Mouse (Mus musculus) heart, embryonic 16.5 days (tissue): ENCODE measurements at regions not wholly inside any gene's neighbourhood (a gene's known extent, or its start where the extent isn't known, plus 50 kb on each side); places are given as distances from the start of the nearest gene placed in this dataset.
"Not testable (repeated sequence)": the region's sequence is repeated elsewhere in the genome, so short reads cannot be mapped to it uniquely, and the experiment has no call there.

Source experiments
- ATAC-seq: fragments of 200-750 bp; cut with Nextera tagmentation; replicated peaks from 2 replicates; pipeline ENCODE4 v1.8.0; 2017; ENCODE audit warnings: moderate number of reproducible peaks; ENCODE audit not compliant: insufficient read depth, low FRiP score; ENCODE audit errors: extremely low read depth
- H3K27ac ChIP-seq: fragments of 300-500 bp; sonication (generic); 2 replicates; pipeline ENCODE4 v1.5.1; 2014; ENCODE audit warnings: mild to moderate bottlenecking, low read length, control low read depth, moderate library complexity
- H3K27me3 ChIP-seq: fragments of 300-500 bp; sonication (generic); 2 replicates; pipeline ENCODE4 v1.6.1; 2014; ENCODE audit warnings: low read length, mixed read lengths; ENCODE audit not compliant: control insufficient read depth, insufficient read depth
- H3K36me3 ChIP-seq: fragments of 300-500 bp; sonication (generic); 2 replicates; pipeline ENCODE4 v1.6.1; 2014; ENCODE audit not compliant: control insufficient read depth, insufficient read depth
- H3K4me1 ChIP-seq: fragments of 300-500 bp; sonication (generic); 2 replicates; pipeline ENCODE4 v1.6.1; 2014; ENCODE audit warnings: low read length, mixed read lengths; ENCODE audit not compliant: control insufficient read depth, insufficient read depth
- H3K4me2 ChIP-seq: fragments of 300-500 bp; sonication (generic); 2 replicates; pipeline ENCODE4 v1.6.1; 2014; ENCODE audit warnings: low read depth, mild to moderate bottlenecking, control low read depth, low read length
- H3K4me3 ChIP-seq: fragments of 300-500 bp; sonication (generic); 2 replicates; pipeline ENCODE4 v1.5.1; 2014; ENCODE audit warnings: mild to moderate bottlenecking, control low read depth, low read length
- H3K9ac ChIP-seq: fragments of 300-500 bp; sonication (generic); 2 replicates; pipeline ENCODE4 v1.6.1; 2014; ENCODE audit warnings: low read length, control low read depth
- H3K9me3 ChIP-seq: fragments of 300-500 bp; sonication (generic); replicated peaks from 2 replicates; pipeline ENCODE4 v1.6.1; 2016; ENCODE audit warnings: low read length; ENCODE audit not compliant: control insufficient read depth
- WGBS: fragments of 180-500 bp; shearing (Covaris S2); extraction: QIAGEN DNeasy Blood & Tissue Kit; methylation state at CpG from one replicate; pipeline ENCODE4 v1.1.7; 2014; 5-methylcytosine and 5-hydroxymethylcytosine counted together

DNA sequence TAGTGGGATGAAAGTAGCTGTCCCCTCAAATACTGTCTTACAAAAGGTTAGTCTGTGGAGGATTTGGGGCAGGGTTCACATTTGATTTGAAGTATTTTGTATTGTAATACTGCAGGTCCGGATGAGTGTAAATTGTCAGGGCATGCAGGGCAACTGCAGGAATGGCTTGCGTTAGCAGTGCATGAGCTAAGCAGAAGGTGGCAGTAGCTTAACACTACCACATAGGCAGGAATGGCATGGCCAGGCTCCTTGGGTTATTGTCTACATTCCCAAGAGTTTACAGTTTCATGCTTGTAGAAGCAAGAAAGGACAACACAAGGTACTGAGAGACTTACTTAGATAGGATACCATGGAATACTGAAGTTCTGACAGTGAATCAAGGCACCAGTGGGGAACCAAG lies 611.3 kb downstream of the Hdgfl1 start:
- no peaks in the 10 kb centered on the region for H3K36me3 ChIP-seq
- H3K27ac ChIP-seq, result no peak overlapping the region
- WGBS, result 86% methylated on average over 2 of the region's 2 CpGs
- no peak overlapping the region for H3K4me3 ChIP-seq
- H3K9me3 ChIP-seq, result no peaks in the 10 kb centered on the region
- no peaks in the 10 kb centered on the region for H3K27me3 ChIP-seq
- no peak for ATAC-seq
- no peak overlapping the region for H3K4me2 ChIP-seq
- peaks cover 10% of the 10 kb centered on the region for H3K4me1 ChIP-seq
- H3K9ac ChIP-seq, result no peak overlapping the region

DNA sequence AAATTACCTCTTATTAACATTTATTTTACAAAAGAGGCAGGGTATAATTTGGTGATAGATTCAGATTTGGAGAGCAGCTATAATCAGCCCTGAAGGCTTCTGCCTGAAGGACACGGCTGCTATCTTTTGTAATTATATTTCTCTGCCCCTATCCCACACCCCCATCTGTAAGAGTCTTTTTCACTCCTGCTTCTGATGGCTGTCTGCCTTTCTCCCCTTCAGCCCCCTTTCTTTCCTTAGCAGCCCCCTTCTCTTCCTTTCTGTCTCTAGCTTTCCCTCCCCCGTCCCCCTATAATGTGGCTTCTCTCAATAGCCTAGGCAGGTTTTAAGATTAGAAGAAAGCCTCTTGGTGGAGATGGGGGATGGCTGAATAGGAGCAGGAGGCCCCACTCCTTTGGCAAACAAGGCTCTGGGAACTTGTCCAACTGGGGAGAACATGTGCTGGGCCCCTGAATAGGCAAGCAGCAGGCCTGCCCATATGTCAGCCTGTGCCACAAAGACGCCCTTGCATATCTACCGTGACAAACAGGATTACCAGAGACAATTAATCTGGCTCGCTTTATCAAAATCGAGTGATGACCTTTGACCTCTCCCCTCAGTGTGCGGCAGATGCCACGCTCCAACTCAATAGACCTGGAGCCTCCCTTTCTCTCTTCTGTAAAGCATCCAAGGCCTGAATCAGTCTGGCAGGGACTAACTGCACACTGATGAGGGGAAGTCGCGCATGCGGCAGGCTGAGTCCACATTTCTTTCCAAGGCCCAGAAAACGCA lies 615.1 kb downstream of the Hdgfl1 start:
- no peak overlapping the region for H3K4me2 ChIP-seq
- no peak overlapping the region for H3K4me3 ChIP-seq
- H3K9ac ChIP-seq, result no peak overlapping the region; the same call in 1 of the 2 replicates
- peak; percentile 87 for ATAC-seq
- H3K4me1 ChIP-seq, result peaks cover 16% of the 10 kb centered on the region
- H3K27ac ChIP-seq, result peak overlapping the region; percentile 57
- H3K9me3 ChIP-seq, result no peaks in the 10 kb centered on the region
- H3K27me3 ChIP-seq, result no peaks in the 10 kb centered on the region
- no peaks in the 10 kb centered on the region for H3K36me3 ChIP-seq
- WGBS, result 30% methylated on average over 12 of the region's 12 CpGs

DNA sequence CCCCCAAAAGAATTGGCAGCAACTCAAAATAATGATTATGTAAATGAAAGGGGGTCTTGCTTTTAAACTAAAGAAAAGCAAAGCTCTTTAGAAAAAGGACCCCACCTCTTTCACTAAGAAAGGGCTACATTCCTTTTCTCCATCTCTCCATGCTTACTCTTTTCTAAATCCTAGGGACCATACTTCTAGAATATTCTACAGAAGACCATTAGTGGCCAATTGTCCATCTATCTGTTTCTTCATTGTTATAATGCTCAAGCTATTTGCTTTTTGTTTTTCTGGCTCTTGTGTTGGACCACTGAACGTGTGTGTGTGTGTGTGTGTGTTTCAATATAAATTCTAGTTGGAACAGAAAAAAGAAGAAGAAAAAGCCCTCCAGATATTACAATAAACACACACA lies 615.7 kb downstream of the Hdgfl1 start:
- H3K27ac ChIP-seq, result no peak overlapping the region
- H3K4me3 ChIP-seq, result no peak overlapping the region
- H3K4me2 ChIP-seq, result no peak overlapping the region
- WGBS, result 68% methylated on average over 1 of the region's 1 CpGs
- ATAC-seq, result no peak
- no peaks in the 10 kb centered on the region for H3K9me3 ChIP-seq
- H3K4me1 ChIP-seq, result peaks cover 16% of the 10 kb centered on the region
- H3K36me3 ChIP-seq, result no peaks in the 10 kb centered on the region
- H3K9ac ChIP-seq, result no peak overlapping the region
- no peaks in the 10 kb centered on the region for H3K27me3 ChIP-seq

GRCm38 (mm10) chr13:26153093-26153492 lies 616.9 kb downstream of the Hdgfl1 start:
- no peak overlapping the region for H3K4me3 ChIP-seq
- 92% methylated on average over 2 of the region's 2 CpGs for WGBS
- H3K27ac ChIP-seq, result no peak overlapping the region
- ATAC-seq, result no peak
- no peak overlapping the region for H3K4me2 ChIP-seq
- no peaks in the 10 kb centered on the region for H3K36me3 ChIP-seq
- peaks cover 16% of the 10 kb centered on the region for H3K4me1 ChIP-seq
- H3K9me3 ChIP-seq, result no peaks in the 10 kb centered on the region
- no peaks in the 10 kb centered on the region for H3K27me3 ChIP-seq
- no peak overlapping the region for H3K9ac ChIP-seq

GRCm38 (mm10) chr13:26150426-26150825 lies 619.5 kb downstream of the Hdgfl1 start:
- ATAC-seq, result no peak
- WGBS, result 32% methylated on average over 1 of the region's 1 CpGs
- H3K27ac ChIP-seq, result no peak overlapping the region

GRCm38 (mm10) chr13:26142811-26143210 lies 627.2 kb downstream of the Hdgfl1 start:
- no peak overlapping the region for H3K9ac ChIP-seq
- no peaks in the 10 kb centered on the region for H3K36me3 ChIP-seq
- H3K4me2 ChIP-seq, result no peak overlapping the region
- H3K9me3 ChIP-seq, result no peaks in the 10 kb centered on the region
- no peaks in the 10 kb centered on the region for H3K4me1 ChIP-seq
- no peak overlapping the region for H3K27ac ChIP-seq
- ATAC-seq, result no peak
- H3K27me3 ChIP-seq, result no peaks in the 10 kb centered on the region
- 85% methylated on average over 2 of the region's 2 CpGs for WGBS
- no peak overlapping the region for H3K4me3 ChIP-seq

More at GRCm38 (mm10) chr13:26150426-26150825, 619.5 kb downstream of the Hdgfl1 start:
- Histone ChIP-seq H3K4me2 (no peak overlapping the region), H3K9ac (no peak overlapping the region), H3K36me3 (no peaks in the 10 kb centered on the region), H3K9me3 (no peaks in the 10 kb centered on the region), H3K27me3 (no peaks in the 10 kb centered on the region), H3K4me1 (peaks cover 16% of the 10 kb centered on the region), H3K4me3 (no peak overlapping the region)

- no peak for ATAC-seq
- no peaks in the 10 kb centered on the region for H3K36me3 ChIP-seq
- no peaks in the 10 kb centered on the region for H3K9me3 ChIP-seq
- no peak overlapping the region for H3K27ac ChIP-seq
- WGBS, result 43% methylated on average over 1 of the region's 1 CpGs
- H3K4me3 ChIP-seq, result no peak overlapping the region
- H3K4me2 ChIP-seq, result no peak overlapping the region
- no peaks in the 10 kb centered on the region for H3K4me1 ChIP-seq
- H3K9ac ChIP-seq, result no peak overlapping the region
- no peaks in the 10 kb centered on the region for H3K27me3 ChIP-seq
Measured at GRCm38 (mm10) chr13:26119363-26119762, 650.6 kb downstream of the Hdgfl1 start.

DNA sequence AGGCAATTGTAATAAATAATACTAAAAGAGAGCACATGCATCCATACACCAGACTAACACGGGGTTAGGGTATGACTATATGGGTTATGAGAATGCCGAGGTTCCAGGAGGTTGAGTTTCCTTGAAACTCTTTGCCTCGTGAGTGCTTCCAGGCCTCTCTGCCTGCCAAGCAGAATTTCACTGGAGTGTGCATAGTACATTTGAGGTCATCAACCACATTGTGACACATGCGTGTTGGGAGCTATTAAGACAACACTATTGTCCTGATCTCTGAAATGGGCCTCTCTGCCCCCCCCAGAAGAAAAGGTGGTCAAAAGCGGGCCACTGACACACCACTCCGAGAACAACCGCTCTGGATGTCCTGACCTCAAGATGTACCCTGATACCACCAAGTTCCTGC lies 655.8 kb downstream of the Hdgfl1 start:
- Histone ChIP-seq H3K4me3 (no peak overlapping the region), H3K9me3 (no peaks in the 10 kb centered on the region), H3K9ac (no peak overlapping the region), H3K36me3 (no peaks in the 10 kb centered on the region), H3K4me2 (no peak overlapping the region), H3K4me1 (no peaks in the 10 kb centered on the region), H3K27ac (no peak overlapping the region), H3K27me3 (no peaks in the 10 kb centered on the region)
- WGBS, result 89% methylated on average over 7 of the region's 7 CpGs
- no peak for ATAC-seq

DNA sequence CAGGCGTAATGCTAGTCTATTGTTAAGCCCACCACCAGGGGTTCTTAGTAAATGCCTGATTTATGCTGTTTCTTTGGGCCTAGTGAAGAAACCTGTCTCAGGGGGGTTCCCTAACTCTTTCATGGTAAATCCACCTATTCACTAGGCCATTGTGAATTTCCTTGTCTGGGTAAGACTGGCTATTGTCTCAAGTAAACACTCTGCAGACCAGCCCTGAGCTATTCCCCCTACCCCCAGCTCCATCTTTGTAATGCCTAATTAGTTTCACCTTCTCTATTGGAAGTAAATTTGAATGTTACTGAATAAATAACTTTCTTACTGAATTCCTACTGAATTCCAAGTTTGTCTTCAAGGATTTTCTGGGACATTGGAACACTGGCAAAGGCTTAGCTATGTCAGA lies 656.2 kb downstream of the Hdgfl1 start:
- H3K36me3 ChIP-seq, H3K4me1 ChIP-seq, H3K27ac ChIP-seq, H3K4me2 ChIP-seq, H3K4me3 ChIP-seq, H3K27me3 ChIP-seq, H3K9me3 ChIP-seq, ATAC-seq, H3K9ac ChIP-seq: not testable (repeated sequence)
- 91% methylated on average over 1 of the region's 1 CpGs for WGBS
